Mouse (Mus musculus): ENCODE measurements around the gene Itgad. TPM values are rescaled to one million over a fixed set of nuclear protein-coding genes. Genes with fewer than 3 reads are reported as not detected.

Itgad gene
- total and polyA plus RNA-seq, 2 experiments from 2014 or later: not detected

GRCm38 (mm10) chr7:128164001-128164400 lies 9.8 kb downstream of the Itgad start:
- WGBS: 95% methylated on average over 4 of the region's 4 CpGs
- TF ChIP-seq CTCF (IDR thresholded peaks at IDR 0.05): no peak
- no peaks in the 10 kb centered on the region for H3K9me3 ChIP-seq (ENCODE audit: low read length)
- no peak overlapping the region for H3K4me3 ChIP-seq (ENCODE audit: low read depth, low read length)
- H3K4me2 ChIP-seq (ENCODE audit: low read depth, low read length, poor library complexity, severe bottlenecking): no peak overlapping the region
- H3K27me3 ChIP-seq (ENCODE audit: insufficient read depth, low read length): no peaks in the 10 kb centered on the region
- no peaks in the 10 kb centered on the region for H3K4me1 ChIP-seq (ENCODE audit: insufficient read depth, low read length)
- no peak overlapping the region for H3K27ac ChIP-seq (ENCODE audit: low read depth, low read length)
- ATAC-seq (ENCODE audit: low FRiP score) (no peak), DNase-seq (ENCODE audit: low spot score) (no peak)
- H3K36me3 ChIP-seq (ENCODE audit: insufficient read depth, low read length): no peaks in the 10 kb centered on the region
- no peak overlapping the region for H3K9ac ChIP-seq (replicated peaks; ENCODE audit: low read length, poor library complexity, severe bottlenecking)

- Histone ChIP-seq H3K4me1 (ENCODE audit: insufficient read depth, low read length) (no peaks in the 10 kb centered on the region), H3K36me3 (ENCODE audit: insufficient read depth, low read length) (no peaks in the 10 kb centered on the region), H3K4me2 (ENCODE audit: low read depth, low read length, poor library complexity, severe bottlenecking) (no peak overlapping the region), H3K27ac (ENCODE audit: low read depth, low read length) (no peak overlapping the region), H3K9me3 (ENCODE audit: low read length) (no peaks in the 10 kb centered on the region), H3K9ac (replicated peaks; ENCODE audit: low read length, poor library complexity, severe bottlenecking) (no peak overlapping the region), H3K27me3 (ENCODE audit: insufficient read depth, low read length) (no peaks in the 10 kb centered on the region), H3K4me3 (ENCODE audit: low read depth, low read length) (no peak overlapping the region)
- DNase-seq (ENCODE audit: low spot score) (no peak), ATAC-seq (ENCODE audit: low FRiP score) (no peak)
- TF ChIP-seq CTCF (IDR thresholded peaks at IDR 0.05): no peak
- 94% methylated on average over 7 of the region's 7 CpGs for WGBS
These were observed 12.2 kb downstream of the Itgad start for GRCm38 (mm10) chr7:128166391-128166790.

- no peaks in the 10 kb centered on the region for H3K36me3 ChIP-seq (ENCODE audit: insufficient read depth, low read length)
- no peak for TF ChIP-seq CTCF (IDR thresholded peaks at IDR 0.05)
- ATAC-seq (ENCODE audit: low FRiP score): no peak
- no peak overlapping the region for H3K4me2 ChIP-seq (ENCODE audit: low read depth, low read length, poor library complexity, severe bottlenecking)
- H3K27ac ChIP-seq (ENCODE audit: low read depth, low read length): no peak overlapping the region
- H3K9ac ChIP-seq (replicated peaks; ENCODE audit: low read length, poor library complexity, severe bottlenecking): no peak overlapping the region
- H3K4me3 ChIP-seq (ENCODE audit: low read depth, low read length): no peak overlapping the region
- WGBS: 66% methylated on average over 3 of the region's 3 CpGs
- H3K27me3 ChIP-seq (ENCODE audit: insufficient read depth, low read length): no peaks in the 10 kb centered on the region
- no peaks in the 10 kb centered on the region for H3K4me1 ChIP-seq (ENCODE audit: insufficient read depth, low read length)
- no peak for DNase-seq (ENCODE audit: low spot score)
- H3K9me3 ChIP-seq (ENCODE audit: low read length): no peaks in the 10 kb centered on the region
These were observed 15.8 kb downstream of the Itgad start for GRCm38 (mm10) chr7:128169996-128170395.

- Histone ChIP-seq H3K27ac (ENCODE audit: low read depth, low read length) (no peak overlapping the region), H3K36me3 (ENCODE audit: insufficient read depth, low read length) (no peaks in the 10 kb centered on the region), H3K4me2 (ENCODE audit: low read depth, low read length, poor library complexity, severe bottlenecking) (no peak overlapping the region), H3K4me3 (ENCODE audit: low read depth, low read length) (no peak overlapping the region), H3K9ac (replicated peaks; ENCODE audit: low read length, poor library complexity, severe bottlenecking) (no peak overlapping the region), H3K9me3 (ENCODE audit: low read length) (no peaks in the 10 kb centered on the region), H3K27me3 (ENCODE audit: insufficient read depth, low read length) (no peaks in the 10 kb centered on the region), H3K4me1 (ENCODE audit: insufficient read depth, low read length) (no peaks in the 10 kb centered on the region)
- ATAC-seq (ENCODE audit: low FRiP score) (no peak), DNase-seq (ENCODE audit: low spot score) (no peak)
- 65% methylated on average over 2 of the region's 2 CpGs for WGBS
- TF ChIP-seq CTCF (IDR thresholded peaks at IDR 0.05): no peak
These were observed 24.2 kb downstream of the Itgad start for GRCm38 (mm10) chr7:128178385-128178784.

- ATAC-seq (ENCODE audit: low FRiP score) (no peak), DNase-seq (ENCODE audit: low spot score) (no peak)
- H3K27ac ChIP-seq (ENCODE audit: low read depth, low read length): no peak overlapping the region
- H3K9ac ChIP-seq (replicated peaks; ENCODE audit: low read length, poor library complexity, severe bottlenecking): no peak overlapping the region
- no peaks in the 10 kb centered on the region for H3K27me3 ChIP-seq (ENCODE audit: insufficient read depth, low read length)
- H3K4me2 ChIP-seq (ENCODE audit: low read depth, low read length, poor library complexity, severe bottlenecking): no peak overlapping the region
- no peaks in the 10 kb centered on the region for H3K4me1 ChIP-seq (ENCODE audit: insufficient read depth, low read length)
- H3K9me3 ChIP-seq (ENCODE audit: low read length): no peaks in the 10 kb centered on the region
- TF ChIP-seq CTCF (IDR thresholded peaks at IDR 0.05): no peak
- H3K36me3 ChIP-seq (ENCODE audit: insufficient read depth, low read length): no peaks in the 10 kb centered on the region
- WGBS: 78% methylated on average over 7 of the region's 7 CpGs
- no peak overlapping the region for H3K4me3 ChIP-seq (ENCODE audit: low read depth, low read length)
These were observed 25.9 kb downstream of the Itgad start for GRCm38 (mm10) chr7:128180126-128180525.

- no peak overlapping the region; the same call in 1 of the 2 replicates for H3K9ac ChIP-seq (replicated peaks; ENCODE audit: low read length, poor library complexity, severe bottlenecking)
- H3K9me3 ChIP-seq (ENCODE audit: low read length): no peaks in the 10 kb centered on the region
- WGBS: 70% methylated on average over 6 of the region's 6 CpGs
- no peaks in the 10 kb centered on the region for H3K36me3 ChIP-seq (ENCODE audit: insufficient read depth, low read length)
- no peak overlapping the region for H3K4me3 ChIP-seq (ENCODE audit: low read depth, low read length)
- DNase-seq (ENCODE audit: low spot score): no peak
- H3K27ac ChIP-seq (ENCODE audit: low read depth, low read length): no peak overlapping the region
- no peak for TF ChIP-seq CTCF (IDR thresholded peaks at IDR 0.05)
- ATAC-seq (ENCODE audit: low FRiP score): no peak
- H3K4me1 ChIP-seq (ENCODE audit: insufficient read depth, low read length): no peaks in the 10 kb centered on the region
- H3K27me3 ChIP-seq (ENCODE audit: insufficient read depth, low read length): no peaks in the 10 kb centered on the region
- H3K4me2 ChIP-seq (ENCODE audit: low read depth, low read length, poor library complexity, severe bottlenecking): no peak overlapping the region
These were observed 26.4 kb downstream of the Itgad start for GRCm38 (mm10) chr7:128180546-128180945.

All from midbrain, postnatal 0 days (tissue).